In the genomic region with DNA sequence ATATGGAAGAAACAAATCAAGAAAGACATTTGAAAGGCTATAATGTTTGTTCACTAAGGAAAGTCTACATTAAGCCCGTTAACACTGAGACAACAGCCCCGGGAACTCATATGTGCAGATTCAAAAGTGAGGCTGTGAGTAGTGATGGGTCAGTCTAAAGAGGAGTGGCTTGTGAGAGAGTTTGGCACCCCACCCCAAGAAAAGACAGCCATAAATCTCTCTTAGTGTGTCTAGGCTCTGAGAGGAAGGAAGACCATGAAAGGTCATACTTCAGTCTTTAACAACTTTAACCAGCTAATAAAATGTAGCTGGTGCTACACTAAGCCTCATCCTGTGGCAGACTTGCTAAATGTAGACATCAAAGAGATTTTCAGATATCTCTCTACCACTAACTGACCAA, we compare ENCODE assay signal across 20 mouse cellular contexts.
DNase-seq lines count a peak whose midpoint lies in the region; ATAC-seq and TF ChIP-seq lines count a peak whose summit lies in the region.
"Had no signal": no experiment of that assay in that cellular context is flagged by ENCODE, and none has a peak within 500 bp of the region (broad histone marks: within the 10 kb centered on the region; RNA-seq: fewer than 3 reads in every experiment).

No protein-coding gene starts in this region.

- H3K4me3 ChIP-seq in intestine, embryonic 14.5 days (ENCODE audit: low read depth, low read length) = no peak overlapping the region
- no peak overlapping the region for H3K4me3 ChIP-seq in intestine, postnatal 0 days (ENCODE audit: low read depth, low read length)
- no peak overlapping the region for H3K4me3 ChIP-seq in brown adipose tissue, adult 24 weeks (ENCODE audit: insufficient read depth, low read depth, low read length)
- no peak overlapping the region for H3K4me3 ChIP-seq in midbrain, embryonic 16.5 days (ENCODE audit: low read depth, low read length)
- H3K4me3 ChIP-seq: embryonic facial prominence, embryonic 13.5 days; forebrain, embryonic 13.5 days; heart, embryonic 10.5 days; hindbrain, embryonic 13.5 days had no signal

- no peaks in the 10 kb centered on the region for H3K36me3 ChIP-seq in intestine, embryonic 14.5 days (ENCODE audit: control insufficient read depth, insufficient read depth, low read length)
- H3K36me3 ChIP-seq in intestine, postnatal 0 days (ENCODE audit: control insufficient read depth, insufficient read depth) = no peaks in the 10 kb centered on the region
- H3K36me3 ChIP-seq in midbrain, embryonic 16.5 days (ENCODE audit: control insufficient read depth, insufficient read depth, low read length) = no peaks in the 10 kb centered on the region
- H3K36me3 ChIP-seq: hindbrain, embryonic 13.5 days had no signal

- no peak for TF ChIP-seq CTCF in intestine, postnatal 0 days (IDR thresholded peaks at IDR 0.05; ENCODE audit: low read depth)

- H3K4me1 ChIP-seq in intestine, embryonic 14.5 days (replicated peaks; ENCODE audit: control insufficient read depth, insufficient read depth, low read length) = no peaks in the 10 kb centered on the region; the same call in 1 of the 2 replicates
- H3K4me1 ChIP-seq in intestine, postnatal 0 days (replicated peaks; ENCODE audit: control insufficient read depth, insufficient read depth, low read length) = no peaks in the 10 kb centered on the region
- peaks cover 23% of the 10 kb centered on the region; the same call in 1 of the 2 replicates for H3K4me1 ChIP-seq in brown adipose tissue, adult 24 weeks (ENCODE audit: control insufficient read depth, insufficient read depth, insufficient read length, low read length)
- no peaks in the 10 kb centered on the region for H3K4me1 ChIP-seq in midbrain, embryonic 16.5 days (ENCODE audit: control insufficient read depth, insufficient read depth, low read length)
- H3K4me1 ChIP-seq: forebrain, embryonic 13.5 days; heart, embryonic 10.5 days; hindbrain, embryonic 13.5 days had no signal

- H3K4me2 ChIP-seq in intestine, embryonic 14.5 days (ENCODE audit: low read length) = no peak overlapping the region
- no peak overlapping the region for H3K4me2 ChIP-seq in intestine, postnatal 0 days (replicated peaks; ENCODE audit: low read depth)
- no peak overlapping the region for H3K4me2 ChIP-seq in midbrain, embryonic 16.5 days (ENCODE audit: low read length)
- H3K4me2 ChIP-seq: embryonic facial prominence, embryonic 13.5 days; forebrain, embryonic 13.5 days; hindbrain, embryonic 13.5 days had no signal

- H3K27me3 ChIP-seq in intestine, embryonic 14.5 days (replicated peaks; ENCODE audit: control insufficient read depth, insufficient read depth, low read length) = no peaks in the 10 kb centered on the region
- no peaks in the 10 kb centered on the region for H3K27me3 ChIP-seq in intestine, postnatal 0 days (replicated peaks; ENCODE audit: control insufficient read depth, insufficient read depth, low read length)
- no peaks in the 10 kb centered on the region for H3K27me3 ChIP-seq in midbrain, embryonic 16.5 days (ENCODE audit: control insufficient read depth, insufficient read depth, low read depth, low read length)
- H3K27me3 ChIP-seq: embryonic facial prominence, embryonic 13.5 days; forebrain, embryonic 13.5 days had no signal

- no peak overlapping the region for H3K27ac ChIP-seq in intestine, embryonic 14.5 days (ENCODE audit: low read depth)
- H3K27ac ChIP-seq in intestine, postnatal 0 days (ENCODE audit: low read depth, low read length) = no peak overlapping the region
- 0 out of 2 replicates have a peak overlapping the region, but pooled peaks have one; percentile 12 for H3K27ac ChIP-seq in brown adipose tissue, adult 24 weeks (replicated peaks; ENCODE audit: low read depth, low read length)
- no peak overlapping the region for H3K27ac ChIP-seq in midbrain, embryonic 16.5 days (ENCODE audit: low read length)
- H3K27ac ChIP-seq: embryonic facial prominence, embryonic 13.5 days; forebrain, embryonic 13.5 days; heart, embryonic 10.5 days; hindbrain, embryonic 13.5 days had no signal

- ATAC-seq in intestine, embryonic 14.5 days (replicated peaks; ENCODE audit: low FRiP score, low TSS enrichment, low read depth) = no peak
- no peak for ATAC-seq in intestine, postnatal 0 days
- ATAC-seq in midbrain, embryonic 16.5 days = no peak
- ATAC-seq: forebrain, embryonic 13.5 days; forebrain, postnatal 0 days had no signal

- no peaks in the 10 kb centered on the region for H3K9me3 ChIP-seq in intestine, embryonic 14.5 days (ENCODE audit: control insufficient read depth, low read length)
- no peaks in the 10 kb centered on the region for H3K9me3 ChIP-seq in intestine, postnatal 0 days (ENCODE audit: control insufficient read depth)
- no peaks in the 10 kb centered on the region for H3K9me3 ChIP-seq in midbrain, embryonic 16.5 days (replicated peaks; ENCODE audit: control insufficient read depth, low read length, poor library complexity, severe bottlenecking)
- H3K9me3 ChIP-seq: embryonic facial prominence, embryonic 13.5 days; forebrain, embryonic 13.5 days; heart, embryonic 10.5 days; hindbrain, embryonic 13.5 days had no signal

- WGBS in intestine, embryonic 14.5 days = 74% methylated on average over 2 of the region's 2 CpGs
- WGBS in intestine, postnatal 0 days = 69% methylated on average over 2 of the region's 2 CpGs
- WGBS in midbrain, embryonic 16.5 days = 99% methylated on average over 2 of the region's 2 CpGs

- no peak overlapping the region for H3K9ac ChIP-seq in intestine, embryonic 14.5 days (ENCODE audit: low read length)
- H3K9ac ChIP-seq in intestine, postnatal 0 days (ENCODE audit: low read depth, low read length) = no peak overlapping the region
- no peak overlapping the region for H3K9ac ChIP-seq in midbrain, embryonic 16.5 days (ENCODE audit: low read depth, low read length)
- H3K9ac ChIP-seq: embryonic facial prominence, embryonic 13.5 days; forebrain, embryonic 13.5 days; forebrain, postnatal 0 days; hindbrain, embryonic 13.5 days had no signal

- DNase-seq in intestine, embryonic 14.5 days (ENCODE audit: low spot score) = peak; percentile 16
- DNase-seq in kidney, adult 9 months = peak; percentile 48
- DNase-seq in kidney, postnatal 10 days = peak; percentile 39
- DNase-seq in cerebellum, adult 9-10 months = no peak
- no peak for DNase-seq in lung, postnatal 25 days (ENCODE audit: low spot score)
- DNase-seq: adrenal gland, postnatal 10 days; cerebellum, adult 11-12 months; cerebellum, adult 9-11 months; cerebellum, postnatal 36 days; forebrain, postnatal 0 days; gastrocnemius, postnatal 25 days; heart, adult 11 months; heart, postnatal 10 days had no signal

Comparison
In these comparisons a context has a peak if more than half of its experiments do, and no peak if none do; other contexts are left out.
1. DNase-seq: peak in intestine, embryonic 14.5 days (single experiment), kidney, adult 9 months (single experiment) and kidney, postnatal 10 days (single experiment); none in cerebellum, adult 9-10 months (single experiment) and lung, postnatal 25 days (single experiment).